Comparison of ENCODE assay signal across 8 mouse cellular contexts in the genomic region with DNA sequence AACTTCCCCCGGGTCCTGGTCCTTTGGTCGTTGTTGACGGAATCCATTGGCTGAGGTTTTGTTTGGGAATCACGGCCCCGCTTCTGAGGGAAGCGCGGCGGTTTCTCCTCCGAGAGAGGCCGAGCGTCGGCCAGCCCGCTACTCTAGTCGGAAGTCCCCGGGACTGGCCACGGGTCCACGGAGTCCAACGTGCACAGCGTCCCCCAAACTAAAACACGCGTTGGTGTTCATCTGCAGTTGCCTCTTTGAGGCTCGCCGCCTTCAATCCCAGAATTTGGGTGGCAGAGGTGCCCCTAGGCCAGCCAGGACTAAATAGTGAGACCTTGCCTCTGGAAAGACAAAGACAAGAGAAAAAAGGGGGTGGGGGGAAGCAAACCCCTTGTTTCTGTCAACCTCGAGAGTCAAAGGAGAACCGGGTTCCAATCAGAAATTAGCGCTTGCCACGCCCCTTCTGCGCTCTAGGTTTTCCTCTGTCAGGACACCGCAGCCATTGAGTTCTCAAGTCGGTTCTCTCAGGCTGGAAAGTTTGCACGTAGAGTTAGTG. TPM values are rescaled to one million over a fixed set of nuclear protein-coding genes. Genes with fewer than 3 reads are reported as not detected.
DNase-seq lines count a peak whose midpoint lies in the region; ATAC-seq lines count a peak whose summit lies in the region.

No protein-coding gene starts in this region.

- under 1% methylated on average over 31 of the region's 31 CpGs for WGBS in intestine, embryonic 16.5 days
- WGBS in stomach, embryonic 15.5 days, result under 1% methylated on average over 31 of the region's 31 CpGs

- H3K4me2 ChIP-seq in intestine, embryonic 16.5 days (ENCODE audit: low read depth, low read length), result peak overlapping the region; percentile 88
- H3K4me2 ChIP-seq in stomach, embryonic 15.5 days, result peak overlapping the region; percentile 78

- peak; percentile 14 for DNase-seq in gastrocnemius, postnatal 10 days
- DNase-seq in gastrocnemius, adult 18-20 months (ENCODE audit: low spot score), result no peak
- peak; percentile 36 for DNase-seq in WW6 (ENCODE audit: low read depth, low spot score)
- DNase-seq in lung, postnatal 36 days, result peak; percentile 38
- no peak for DNase-seq in right cerebral cortex, postnatal 25 days

- peak; percentile 61 for ATAC-seq in erythroblast, adult 5-6 weeks (replicated peaks; ENCODE audit: low FRiP score, poor library complexity, severe bottlenecking)
- ATAC-seq in intestine, embryonic 16.5 days, result peak; percentile 34
- ATAC-seq in stomach, embryonic 15.5 days (ENCODE audit: insufficient read depth, low FRiP score, low read depth), result no peak

- peak overlapping the region; percentile 33 for H3K27ac ChIP-seq in intestine, embryonic 16.5 days (ENCODE audit: low read length)
- peak overlapping the region; percentile 19 for H3K27ac ChIP-seq in stomach, embryonic 15.5 days

- H3K4me1 ChIP-seq in intestine, embryonic 16.5 days (ENCODE audit: control insufficient read depth, insufficient read depth, low read length), result no peaks in the 10 kb centered on the region
- no peaks in the 10 kb centered on the region for H3K4me1 ChIP-seq in stomach, embryonic 15.5 days

- peak overlapping the region; percentile 85 for H3K9ac ChIP-seq in intestine, embryonic 16.5 days (ENCODE audit: low read depth, low read length)
- peak overlapping the region; percentile 57 for H3K9ac ChIP-seq in stomach, embryonic 15.5 days

- no peaks in the 10 kb centered on the region for H3K9me3 ChIP-seq in intestine, embryonic 16.5 days (ENCODE audit: control insufficient read depth, low read length)
- H3K9me3 ChIP-seq in stomach, embryonic 15.5 days, result no peaks in the 10 kb centered on the region

- H3K36me3 ChIP-seq in intestine, embryonic 16.5 days (ENCODE audit: control insufficient read depth, insufficient read depth, low read length), result no peaks in the 10 kb centered on the region
- H3K36me3 ChIP-seq in stomach, embryonic 15.5 days, result no peaks in the 10 kb centered on the region; the same call in 1 of the 2 replicates

- H3K27me3 ChIP-seq in intestine, embryonic 16.5 days (replicated peaks; ENCODE audit: control insufficient read depth, insufficient read depth, low read length), result no peaks in the 10 kb centered on the region
- no peaks in the 10 kb centered on the region for H3K27me3 ChIP-seq in stomach, embryonic 15.5 days (replicated peaks)

- H3K4me3 ChIP-seq in intestine, embryonic 16.5 days (ENCODE audit: low read length), result peak overlapping the region; percentile 98
- H3K4me3 ChIP-seq in stomach, embryonic 15.5 days (replicated peaks), result peak overlapping the region; percentile 81

RNA-seq across cellular contexts. Expression of a gene that starts 0.7 kb away (rescaled TPM):
- 1 to 10 TPM; 5.9 to 8.8 TPM for total RNA-seq in gastrocnemius, postnatal 10 days (2021)
- 1 to 10 TPM; 3.5 to 3.8 TPM for total RNA-seq in gastrocnemius, adult 18-20 months (2021)
- total RNA-seq in erythroblast, adult 5-6 weeks (2015; ENCODE audit: low replicate concordance), result 5.6 and 11.0 TPM in 2 replicates
- 5.7 and 9.9 TPM in 2 replicates for total RNA-seq in erythroblast, adult 5-6 weeks (2017; ENCODE audit: low replicate concordance)
- 7.8 TPM in 2 replicates for polyA plus RNA-seq in intestine, embryonic 16.5 days (2015; fragmentation: Nextera tagmentation; extraction: Ambion mirVana)
- 13.0 and 13.3 TPM in 2 replicates for polyA plus RNA-seq in stomach, embryonic 15.5 days (2015; fragmentation: Nextera tagmentation; extraction: Ambion mirVana)

RNA-seq across cellular contexts. Expression of a gene that starts 13.0 kb away (rescaled TPM):
- total RNA-seq in gastrocnemius, postnatal 10 days (2021), result under 1 TPM; 0.66 to 0.99 TPM
- under 1 TPM in 1 of 2 experiments, not detected in 1; 0.16 TPM for total RNA-seq in gastrocnemius, adult 18-20 months (2021)
- 0.42 and 1.9 TPM in 2 replicates for total RNA-seq in erythroblast, adult 5-6 weeks (2015; ENCODE audit: low replicate concordance)
- not detected in 2 replicates for total RNA-seq in erythroblast, adult 5-6 weeks (2017; ENCODE audit: low replicate concordance)
- polyA plus RNA-seq in intestine, embryonic 16.5 days (2015; fragmentation: Nextera tagmentation; extraction: Ambion mirVana), result 143 and 201 TPM in 2 replicates
- polyA plus RNA-seq in stomach, embryonic 15.5 days (2015; fragmentation: Nextera tagmentation; extraction: Ambion mirVana), result 32.5 and 36.7 TPM in 2 replicates

Comparison
In these comparisons a context has a peak if more than half of its experiments do, and no peak if none do; other contexts are left out.
1. DNase-seq: peak in gastrocnemius, postnatal 10 days (single experiment), WW6 (single experiment) and lung, postnatal 36 days (single experiment); none in gastrocnemius, adult 18-20 months (single experiment) and right cerebral cortex, postnatal 25 days (single experiment).